Mouse (Mus musculus) kidney, adult 2 months (tissue): ENCODE data around the gene Btbd6.

Experiments
- CTCF ChIP-seq: fragments of 200-500 bp; conservative IDR thresholded peaks from 2 replicates; pipeline ENCODE4 v1.5.1; 2011; ENCODE audit warnings: low read depth, mild to moderate bottlenecking, control low read depth, low read length, moderate library complexity, mixed read lengths; ENCODE audit not compliant: insufficient read depth, insufficient read length
- POLR2A ChIP-seq: fragments of 200-500 bp; IDR thresholded peaks from one replicate; pipeline ENCODE4 v1.6.1; 2011; ENCODE audit warnings: low read depth, low read length, control low read depth

- TF ChIP-seq CTCF (no peak), POLR2A (no peak)
These were observed 25.5 kb upstream of the Btbd6 start for GRCm38 (mm10) chr12:112950761-112951129.
